Mouse (Mus musculus): ENCODE results near the gene Avpi1. TPM values are rescaled to one million over a fixed set of nuclear protein-coding genes. Genes with fewer than 3 reads are reported as not detected.

Avpi1 gene
- polyA plus RNA-seq, 1 experiment, result 1.7 TPM

DNA sequence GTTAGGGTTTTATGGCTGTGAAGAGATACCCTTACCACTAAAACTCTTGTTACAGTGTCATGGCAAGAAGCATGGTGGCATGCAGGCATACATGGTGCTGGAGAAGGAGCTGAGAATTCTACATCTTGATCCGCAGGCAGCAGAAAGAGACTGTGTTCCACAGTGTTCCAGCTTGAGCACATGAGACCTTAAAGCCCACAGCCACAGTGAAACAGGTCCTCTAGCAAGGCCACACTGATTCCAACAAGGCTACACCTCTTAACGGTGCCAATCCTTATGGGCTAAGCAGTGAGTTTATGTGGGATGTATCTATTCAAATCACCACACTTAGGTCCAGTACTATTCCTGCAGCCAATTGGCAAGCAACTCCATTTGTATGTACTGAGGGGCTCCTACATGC, 16.9 kb upstream of the Avpi1 start:
- Histone ChIP-seq H3K27me3 (ENCODE audit: control insufficient read depth) (peaks cover 52% of the 10 kb centered on the region), H3K9me3 (ENCODE audit: control insufficient read depth, low read length) (peaks cover 7% of the 10 kb centered on the region; the same call in 1 of the 2 replicates), H3K36me3 (ENCODE audit: control insufficient read depth) (no peaks in the 10 kb centered on the region), H3K4me1 (ENCODE audit: control insufficient read depth) (peaks cover 19% of the 10 kb centered on the region), H3K4me3 (replicated peaks) (no peak overlapping the region)
- TF ChIP-seq TAL1 (IDR thresholded peaks at IDR 0.05; ENCODE audit: low read length) (no peak), GATA1 (IDR thresholded peaks at IDR 0.05; ENCODE audit: low read length) (no peak)

DNA sequence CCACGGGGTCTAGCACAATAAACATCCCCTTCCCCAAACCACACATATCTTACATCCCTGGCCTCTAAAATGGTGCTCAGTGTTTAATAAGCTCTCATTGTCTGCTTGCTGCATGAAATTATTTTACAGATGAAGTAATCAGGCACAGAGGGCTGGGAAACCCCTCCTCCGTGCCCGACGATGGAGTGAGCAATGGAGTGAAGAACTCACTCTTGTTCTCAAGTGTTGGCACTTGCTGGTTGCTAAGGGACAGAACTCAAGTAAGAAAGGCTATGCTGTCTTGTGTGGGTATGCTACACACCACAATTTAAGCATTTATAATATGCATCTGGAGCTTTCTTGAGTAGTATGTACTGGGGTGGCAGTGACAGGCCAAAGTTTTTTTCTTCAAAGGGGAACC, 16.4 kb upstream of the Avpi1 start:
- H3K4me1 ChIP-seq (ENCODE audit: control insufficient read depth), result peaks cover 19% of the 10 kb centered on the region
- no peak for TF ChIP-seq TAL1 (IDR thresholded peaks at IDR 0.05; ENCODE audit: low read length)
- TF ChIP-seq GATA1 (IDR thresholded peaks at IDR 0.05; ENCODE audit: low read length), result no peak
- no peak overlapping the region for H3K4me3 ChIP-seq (replicated peaks)
- H3K27me3 ChIP-seq (ENCODE audit: control insufficient read depth), result peaks cover 49% of the 10 kb centered on the region
- no peaks in the 10 kb centered on the region for H3K36me3 ChIP-seq (ENCODE audit: control insufficient read depth)
- peaks cover 7% of the 10 kb centered on the region; the same call in 1 of the 2 replicates for H3K9me3 ChIP-seq (ENCODE audit: control insufficient read depth, low read length)

DNA sequence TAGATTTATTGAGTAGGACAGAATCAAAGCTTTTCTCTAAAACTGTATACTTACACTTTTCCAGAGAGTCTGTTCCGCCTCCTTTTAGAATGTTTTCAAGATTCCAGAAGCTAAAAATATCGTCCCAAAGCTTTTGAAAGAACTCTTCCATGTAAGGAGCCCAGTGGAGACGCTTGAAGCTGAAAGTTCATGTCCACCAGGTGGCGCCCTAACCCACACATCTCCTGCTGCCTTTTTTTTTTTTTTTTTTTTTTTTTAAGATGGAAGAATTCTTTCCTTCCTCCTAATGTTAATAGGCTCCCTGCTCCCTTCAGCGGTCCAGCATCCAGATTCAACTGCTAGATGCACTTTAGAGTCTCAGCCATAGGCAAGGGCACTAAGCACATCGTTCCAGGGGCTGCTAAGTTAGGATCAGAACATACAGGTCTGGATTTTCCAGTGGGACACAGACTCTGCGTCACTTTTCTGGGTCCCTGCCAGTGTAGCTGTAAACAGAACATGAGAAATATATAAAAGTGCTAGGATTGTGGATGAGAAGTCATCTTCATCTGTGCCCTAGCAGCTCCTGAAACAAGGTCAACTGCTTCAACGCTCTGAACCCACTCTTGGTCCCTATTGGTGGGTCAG, 15.8 kb upstream of the Avpi1 start:
- no peak for TF ChIP-seq TAL1 (IDR thresholded peaks at IDR 0.05; ENCODE audit: low read length)
- TF ChIP-seq GATA1 (IDR thresholded peaks at IDR 0.05; ENCODE audit: low read length), result no peak
- Histone ChIP-seq H3K36me3 (ENCODE audit: control insufficient read depth) (no peaks in the 10 kb centered on the region), H3K9me3 (ENCODE audit: control insufficient read depth, low read length) (peaks cover 7% of the 10 kb centered on the region; the same call in 1 of the 2 replicates), H3K4me3 (replicated peaks) (no peak overlapping the region), H3K4me1 (ENCODE audit: control insufficient read depth) (peaks cover 18% of the 10 kb centered on the region), H3K27me3 (ENCODE audit: control insufficient read depth) (peaks cover 47% of the 10 kb centered on the region)

- H3K27me3 ChIP-seq (ENCODE audit: control insufficient read depth), result peaks cover 41% of the 10 kb centered on the region
- no peaks in the 10 kb centered on the region for H3K36me3 ChIP-seq (ENCODE audit: control insufficient read depth)
- no peak for TF ChIP-seq GATA1 (IDR thresholded peaks at IDR 0.05; ENCODE audit: low read length)
- no peak for TF ChIP-seq TAL1 (IDR thresholded peaks at IDR 0.05; ENCODE audit: low read length)
- peaks cover 7% of the 10 kb centered on the region; the same call in 1 of the 2 replicates for H3K9me3 ChIP-seq (ENCODE audit: control insufficient read depth, low read length)
- H3K4me1 ChIP-seq (ENCODE audit: control insufficient read depth), result peaks cover 15% of the 10 kb centered on the region
- H3K4me3 ChIP-seq (replicated peaks), result no peak overlapping the region
Observed at GRCm38 (mm10) chr19:42144067-42144466, 15.2 kb upstream of the Avpi1 start.

DNA sequence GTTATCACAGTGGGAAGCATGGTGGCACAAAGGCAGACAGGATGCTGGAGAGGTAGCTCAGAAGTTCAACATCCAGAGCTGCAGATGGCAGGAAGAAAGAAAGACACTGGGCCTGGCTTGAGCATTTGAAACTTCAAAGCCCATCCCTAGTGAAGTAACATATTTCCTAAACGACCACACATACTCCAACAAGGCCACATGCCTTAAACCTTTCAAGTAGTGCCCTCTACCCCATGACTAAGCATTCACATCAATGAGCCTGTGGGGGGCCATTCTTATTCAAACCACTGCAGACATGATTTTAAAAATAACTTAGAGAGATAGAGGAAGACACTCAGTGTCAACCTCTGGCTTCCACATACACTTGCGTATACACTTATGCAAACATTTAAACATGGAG, 13.9 kb upstream of the Avpi1 start:
- H3K9me3 ChIP-seq (ENCODE audit: control insufficient read depth, low read length), result peaks cover under 1% of the 10 kb centered on the region; the same call in 1 of the 2 replicates
- H3K36me3 ChIP-seq (ENCODE audit: control insufficient read depth), result no peaks in the 10 kb centered on the region
- no peak overlapping the region for H3K4me3 ChIP-seq (replicated peaks)
- H3K27me3 ChIP-seq (ENCODE audit: control insufficient read depth), result peaks cover 28% of the 10 kb centered on the region
- peaks cover 8% of the 10 kb centered on the region for H3K4me1 ChIP-seq (ENCODE audit: control insufficient read depth)
- no peak for TF ChIP-seq TAL1 (IDR thresholded peaks at IDR 0.05; ENCODE audit: low read length)
- TF ChIP-seq GATA1 (IDR thresholded peaks at IDR 0.05; ENCODE audit: low read length), result no peak

GRCm38 (mm10) chr19:42141998-42142397, 13.1 kb upstream of the Avpi1 start:
- Histone ChIP-seq H3K36me3 (ENCODE audit: control insufficient read depth) (no peaks in the 10 kb centered on the region), H3K9me3 (ENCODE audit: control insufficient read depth, low read length) (no peaks in the 10 kb centered on the region), H3K4me3 (replicated peaks) (no peak overlapping the region), H3K4me1 (ENCODE audit: control insufficient read depth) (peaks cover 2% of the 10 kb centered on the region), H3K27me3 (ENCODE audit: control insufficient read depth) (peaks cover 21% of the 10 kb centered on the region)
- TF ChIP-seq GATA1 (IDR thresholded peaks at IDR 0.05; ENCODE audit: low read length) (no peak), TAL1 (IDR thresholded peaks at IDR 0.05; ENCODE audit: low read length) (no peak)

GRCm38 (mm10) chr19:42139724-42140517, 11.1 kb upstream of the Avpi1 start:
- Histone ChIP-seq H3K27me3 (ENCODE audit: control insufficient read depth) (no peaks in the 10 kb centered on the region), H3K9me3 (ENCODE audit: control insufficient read depth, low read length) (no peaks in the 10 kb centered on the region), H3K36me3 (ENCODE audit: control insufficient read depth) (no peaks in the 10 kb centered on the region), H3K4me1 (ENCODE audit: control insufficient read depth) (peaks cover 16% of the 10 kb centered on the region), H3K4me3 (replicated peaks) (no peak overlapping the region)
- TF ChIP-seq TAL1 (IDR thresholded peaks at IDR 0.05; ENCODE audit: low read length) (no peak), GATA1 (IDR thresholded peaks at IDR 0.05; ENCODE audit: low read length) (no peak)

- TF ChIP-seq GATA1 (IDR thresholded peaks at IDR 0.05; ENCODE audit: low read length) (no peak), TAL1 (IDR thresholded peaks at IDR 0.05; ENCODE audit: low read length) (no peak)
- Histone ChIP-seq H3K27me3 (ENCODE audit: control insufficient read depth) (no peaks in the 10 kb centered on the region), H3K4me1 (ENCODE audit: control insufficient read depth) (peaks cover 27% of the 10 kb centered on the region), H3K9me3 (ENCODE audit: control insufficient read depth, low read length) (no peaks in the 10 kb centered on the region), H3K36me3 (ENCODE audit: control insufficient read depth) (no peaks in the 10 kb centered on the region), H3K4me3 (replicated peaks) (no peak overlapping the region)
Observed at GRCm38 (mm10) chr19:42138517-42139285, 9.8 kb upstream of the Avpi1 start.

Measured in erythroblast, embryonic 14.5 days (primary cell).